Mouse (Mus musculus): Measurements from ENCODE around the gene Atl1. TPM values are rescaled to one million over a fixed set of nuclear protein-coding genes. Genes with fewer than 3 reads are reported as not detected.

Gene Atl1
- polyA plus RNA-seq, 2 experiments = 0.73 to 1.1 TPM

GRCm38 (mm10) chr12:69898119-69898518 lies 5.7 kb downstream of the Atl1 start:
- WGBS (ENCODE audit: insufficient replicate concordance) = 80% methylated on average over 4 of the region's 4 CpGs
- H3K4me3 ChIP-seq (ENCODE audit: insufficient read depth in 1 of 2, low read depth in 2 of 2, low read length in 2 of 2) = no peak overlapping the region
- H3K27ac ChIP-seq = no peak overlapping the region
- H3K9me3 ChIP-seq (ENCODE audit: control insufficient read depth, low read length) = no peaks in the 10 kb centered on the region
- H3K4me1 ChIP-seq (replicated peaks; ENCODE audit: control insufficient read depth in 2 of 2, insufficient read depth in 2 of 2, low read length in 1 of 2) = peaks cover 0 to 3% of the 10 kb centered on the region in 2 experiments; a peak in 1 of 4 replicates
- no peak overlapping the region for H3K4me2 ChIP-seq (ENCODE audit: low read depth)
- no peak for ATAC-seq (ENCODE audit: insufficient read depth)
- TF ChIP-seq EP300 (IDR thresholded peaks at IDR 0.05; ENCODE audit: low read depth) (no peak), CTCF (IDR thresholded peaks at IDR 0.05; ENCODE audit: low read depth) (no peak)
- no peak overlapping the region for H3K9ac ChIP-seq (replicated peaks)
- no peaks in the 10 kb centered on the region for H3K36me3 ChIP-seq (replicated peaks; ENCODE audit: control insufficient read depth, insufficient read depth, low read depth)
- no peaks in the 10 kb centered on the region for H3K27me3 ChIP-seq (ENCODE audit: control insufficient read depth, insufficient read depth, low read length)
- no peak for DNase-seq (ENCODE audit: low read depth in 3 of 3, low spot score in 3 of 3)

- no peak overlapping the region for H3K4me2 ChIP-seq (ENCODE audit: low read depth)
- H3K4me1 ChIP-seq (replicated peaks; ENCODE audit: control insufficient read depth in 2 of 2, insufficient read depth in 2 of 2, low read length in 1 of 2) = peaks cover 0 to 5% of the 10 kb centered on the region in 2 experiments; a peak in 1 of 4 replicates
- H3K27me3 ChIP-seq (ENCODE audit: control insufficient read depth, insufficient read depth, low read length) = peaks cover 10% of the 10 kb centered on the region
- no peak overlapping the region for H3K9ac ChIP-seq (replicated peaks)
- no peak overlapping the region for H3K27ac ChIP-seq
- no peaks in the 10 kb centered on the region for H3K9me3 ChIP-seq (ENCODE audit: control insufficient read depth, low read length)
- WGBS (ENCODE audit: insufficient replicate concordance) = 56% methylated on average over 2 of the region's 2 CpGs
- ATAC-seq (ENCODE audit: insufficient read depth) (no peak), DNase-seq (ENCODE audit: low read depth in 3 of 3, low spot score in 3 of 3) (no peak)
- H3K4me3 ChIP-seq (ENCODE audit: insufficient read depth in 1 of 2, low read depth in 2 of 2, low read length in 2 of 2) = no peak overlapping the region
- H3K36me3 ChIP-seq (replicated peaks; ENCODE audit: control insufficient read depth, insufficient read depth, low read depth) = no peaks in the 10 kb centered on the region
- TF ChIP-seq EP300 (IDR thresholded peaks at IDR 0.05; ENCODE audit: low read depth) = no peak
- TF ChIP-seq CTCF (IDR thresholded peaks at IDR 0.05; ENCODE audit: low read depth) = no peak
These were observed 12.6 kb downstream of the Atl1 start for GRCm38 (mm10) chr12:69904991-69905390.

GRCm38 (mm10) chr12:69907667-69908510 lies 15.5 kb downstream of the Atl1 start:
- TF ChIP-seq CTCF (IDR thresholded peaks at IDR 0.05; ENCODE audit: low read depth) (no peak), EP300 (IDR thresholded peaks at IDR 0.05; ENCODE audit: low read depth) (no peak)
- H3K4me2 ChIP-seq (ENCODE audit: low read depth) = peak overlapping the region; percentile 58
- no peaks in the 10 kb centered on the region for H3K36me3 ChIP-seq (replicated peaks; ENCODE audit: control insufficient read depth, insufficient read depth, low read depth)
- 8% methylated on average over 30 of the region's 30 CpGs for WGBS (ENCODE audit: insufficient replicate concordance)
- no peak for DNase-seq (ENCODE audit: low read depth in 3 of 3, low spot score in 3 of 3)
- H3K27ac ChIP-seq = no peak overlapping the region
- ATAC-seq (ENCODE audit: insufficient read depth) = 0 out of 2 replicates have a peak, but pooled peaks have one; percentile 33
- peaks cover 10% of the 10 kb centered on the region for H3K27me3 ChIP-seq (ENCODE audit: control insufficient read depth, insufficient read depth, low read length)
- H3K9ac ChIP-seq (replicated peaks) = no peak overlapping the region
- no peaks in the 10 kb centered on the region for H3K9me3 ChIP-seq (ENCODE audit: control insufficient read depth, low read length)
- H3K4me1 ChIP-seq (replicated peaks; ENCODE audit: control insufficient read depth in 2 of 2, insufficient read depth in 2 of 2, low read length in 1 of 2) = peaks cover 0 to 5% of the 10 kb centered on the region in 2 experiments; a peak in 1 of 4 replicates
- peak overlapping the region in 1 of 2 experiments; percentile 25; a peak in 1 of 4 replicates for H3K4me3 ChIP-seq (ENCODE audit: insufficient read depth in 1 of 2, low read depth in 2 of 2, low read length in 2 of 2)

- Histone ChIP-seq H3K27me3 (ENCODE audit: control insufficient read depth, insufficient read depth, low read length) (peaks cover 10% of the 10 kb centered on the region), H3K9me3 (ENCODE audit: control insufficient read depth, low read length) (no peaks in the 10 kb centered on the region), H3K36me3 (replicated peaks; ENCODE audit: control insufficient read depth, insufficient read depth, low read depth) (no peaks in the 10 kb centered on the region), H3K4me1 (replicated peaks; ENCODE audit: control insufficient read depth in 2 of 2, insufficient read depth in 2 of 2, low read length in 1 of 2) (peaks cover 0 to 5% of the 10 kb centered on the region in 2 experiments; a peak in 1 of 4 replicates), H3K4me3 (ENCODE audit: insufficient read depth in 1 of 2, low read depth in 2 of 2, low read length in 2 of 2) (no peak overlapping the region), H3K27ac (no peak overlapping the region), H3K9ac (replicated peaks) (no peak overlapping the region), H3K4me2 (ENCODE audit: low read depth) (peak overlapping the region; percentile 58)
- no peak for TF ChIP-seq EP300 (IDR thresholded peaks at IDR 0.05; ENCODE audit: low read depth)
- TF ChIP-seq CTCF (IDR thresholded peaks at IDR 0.05; ENCODE audit: low read depth) = no peak
- ATAC-seq (ENCODE audit: insufficient read depth) (no peak), DNase-seq (ENCODE audit: low read depth in 3 of 3, low spot score in 3 of 3) (no peak)
- WGBS (ENCODE audit: insufficient replicate concordance) = 36% methylated on average over 19 of the region's 19 CpGs
These were observed 16.1 kb downstream of the Atl1 start for GRCm38 (mm10) chr12:69908511-69908900.

- Histone ChIP-seq H3K27ac (no peak overlapping the region), H3K4me2 (ENCODE audit: low read depth) (no peak overlapping the region), H3K36me3 (replicated peaks; ENCODE audit: control insufficient read depth, insufficient read depth, low read depth) (no peaks in the 10 kb centered on the region), H3K27me3 (ENCODE audit: control insufficient read depth, insufficient read depth, low read length) (peaks cover 10% of the 10 kb centered on the region), H3K4me3 (ENCODE audit: insufficient read depth in 1 of 2, low read depth in 2 of 2, low read length in 2 of 2) (no peak overlapping the region), H3K4me1 (replicated peaks; ENCODE audit: control insufficient read depth in 2 of 2, insufficient read depth in 2 of 2, low read length in 1 of 2) (peaks cover 0 to 5% of the 10 kb centered on the region in 2 experiments; a peak in 1 of 4 replicates), H3K9ac (replicated peaks) (no peak overlapping the region), H3K9me3 (ENCODE audit: control insufficient read depth, low read length) (no peaks in the 10 kb centered on the region)
- TF ChIP-seq CTCF (IDR thresholded peaks at IDR 0.05; ENCODE audit: low read depth) (no peak), EP300 (IDR thresholded peaks at IDR 0.05; ENCODE audit: low read depth) (no peak)
- ATAC-seq (ENCODE audit: insufficient read depth) (no peak), DNase-seq (ENCODE audit: low read depth in 3 of 3, low spot score in 3 of 3) (no peak)
- 76% methylated on average over 7 of the region's 7 CpGs for WGBS (ENCODE audit: insufficient replicate concordance)
These were observed 19.5 kb downstream of the Atl1 start for GRCm38 (mm10) chr12:69911906-69912305.

All from liver, embryonic 14.5 days (tissue).